Mouse (Mus musculus): Measurements from ENCODE around the gene Gm28042. TPM values are rescaled to one million over a fixed set of nuclear protein-coding genes. Genes with fewer than 3 reads are reported as not detected.
A peak's percentile ranks its signal among the peaks of the same experiment; 100 is the strongest.

Gene Gm28042
- 1 to 10 TPM in 1 of 2 experiments, under 1 TPM in 1; 0.43 to 1.6 TPM for total RNA-seq (2021)

DNA sequence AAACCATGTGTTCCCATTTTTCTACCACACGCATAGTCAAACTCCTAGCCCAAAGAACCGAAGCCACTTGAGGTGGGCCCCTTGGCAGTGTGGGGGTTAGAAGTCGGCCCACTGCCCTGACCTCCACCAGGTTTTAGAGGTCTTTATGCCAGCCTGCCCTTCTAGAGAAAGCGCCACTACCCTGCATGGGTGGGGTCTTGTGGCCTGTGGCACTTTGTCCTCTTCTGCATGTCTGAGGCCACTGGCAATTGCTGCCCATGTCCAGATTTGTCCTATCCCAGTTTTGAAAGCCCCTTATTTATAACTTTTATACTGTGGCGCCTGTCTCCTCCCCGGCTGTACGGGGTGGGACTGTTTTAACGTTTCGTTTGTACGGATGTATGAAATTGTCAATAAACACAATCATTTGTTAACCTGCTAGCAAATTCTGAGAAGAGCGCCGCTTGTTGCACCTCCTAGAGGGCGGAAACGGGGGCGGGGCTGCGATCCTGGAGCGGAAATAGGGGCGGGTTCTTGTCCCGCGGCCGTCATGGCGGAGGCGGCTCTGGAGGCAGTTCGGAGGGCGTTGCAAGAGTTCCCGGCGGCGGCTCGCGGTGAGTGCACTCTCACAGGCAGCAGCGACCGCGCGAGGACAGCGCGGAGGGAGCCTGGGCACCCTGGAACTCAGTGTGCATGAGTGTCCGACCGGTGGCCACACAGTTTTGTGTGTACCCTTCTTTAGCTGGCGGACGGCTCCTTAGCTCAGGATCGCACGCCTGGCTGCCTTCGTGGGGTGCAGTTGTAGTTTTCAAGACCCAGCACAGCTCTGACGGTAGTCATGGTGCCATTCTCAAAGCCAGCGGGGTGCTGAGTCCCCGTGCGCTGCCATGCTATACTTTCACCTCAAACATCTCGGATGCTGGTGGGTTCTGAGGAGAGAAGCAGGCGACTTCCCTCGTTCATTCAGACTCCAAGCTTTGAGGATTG, at the start of gene Gm28042, which contains the start of gene Jmjd7:
TSS of gene Gm28042 (plus strand) at position 510 of the 966 bp plus-strand sequence.
TSS of gene Jmjd7 (plus strand) at position 500 of the 966 bp plus-strand sequence.
- peak; percentile 95 for DNase-seq

- DNase-seq: no peak
Observed at GRCm38 (mm10) chr2:119980343-119980986, 46.8 kb upstream of the Gm28042 start.

- no peak for DNase-seq
Observed at GRCm38 (mm10) chr2:119981631-119982030, 45.7 kb upstream of the Gm28042 start.

GRCm38 (mm10) chr2:119985871-119986270, 41.4 kb upstream of the Gm28042 start:
- no peak for DNase-seq

GRCm38 (mm10) chr2:119986369-119986768, 40.9 kb upstream of the Gm28042 start:
- DNase-seq: peak; percentile 25

DNA sequence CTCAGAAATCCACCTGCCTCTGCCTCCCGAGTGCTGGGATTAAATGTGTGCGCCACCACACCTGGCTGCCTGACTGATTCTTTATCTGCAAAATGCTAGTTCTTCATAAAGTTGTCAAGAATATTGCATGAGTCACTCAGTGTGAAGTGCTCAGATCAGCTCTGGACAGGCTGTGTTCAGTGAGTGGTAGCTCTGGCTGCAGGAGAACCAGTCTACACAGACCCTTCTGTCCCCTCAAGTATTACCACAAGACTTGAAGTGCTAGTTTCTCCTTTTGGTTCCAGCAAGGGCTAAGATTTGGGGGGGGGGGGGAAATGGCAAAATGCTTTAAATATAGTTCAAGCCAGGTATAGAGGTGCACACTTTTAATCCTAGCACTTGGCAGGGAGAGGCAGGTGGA, 39.9 kb upstream of the Gm28042 start:
- DNase-seq: no peak

DNA sequence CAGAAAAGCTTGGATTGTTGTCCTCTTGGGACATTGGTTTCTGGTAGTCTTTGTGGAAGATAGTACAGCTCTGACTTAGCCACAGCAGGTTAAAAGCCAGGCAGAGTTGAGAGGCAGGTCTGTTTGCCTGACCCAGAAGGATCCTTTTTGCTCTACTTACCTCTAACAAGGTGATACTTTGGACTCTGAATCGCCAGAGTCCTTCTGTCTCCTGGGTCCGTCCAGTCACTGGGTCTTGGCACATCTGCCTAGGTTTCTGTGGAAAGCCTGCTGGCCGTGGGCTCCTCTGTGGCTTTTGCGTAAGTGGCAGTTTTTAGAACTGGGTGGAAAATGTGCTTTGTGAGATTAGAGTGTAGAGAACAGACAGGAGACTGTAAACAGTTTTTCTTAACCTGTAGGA, 38.3 kb upstream of the Gm28042 start:
- DNase-seq: no peak

- no peak for DNase-seq
Observed at GRCm38 (mm10) chr2:119990881-119991280, 36.4 kb upstream of the Gm28042 start.

DNA sequence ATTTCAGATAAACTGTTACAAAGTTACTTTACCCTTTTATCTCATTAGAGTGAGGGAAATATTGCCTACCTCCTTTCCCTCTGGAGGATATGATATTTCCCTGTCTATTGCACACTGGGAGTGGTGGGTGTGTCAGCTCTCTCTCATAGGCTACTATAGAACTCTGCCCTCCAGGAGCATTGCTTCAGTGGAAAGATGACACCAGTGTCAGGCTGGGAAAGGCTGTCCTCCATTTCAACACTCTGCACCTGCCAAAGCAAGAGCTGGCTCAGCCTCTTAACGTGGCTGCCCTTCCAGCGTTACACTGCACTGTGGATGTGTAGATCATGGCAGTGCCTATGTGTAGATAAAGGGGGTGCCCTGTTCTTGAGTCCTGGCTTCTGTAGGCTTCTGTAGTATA, 34.9 kb upstream of the Gm28042 start:
- DNase-seq: no peak

- no peak for DNase-seq
Observed at GRCm38 (mm10) chr2:119993515-119993914, 33.8 kb upstream of the Gm28042 start.

DNA sequence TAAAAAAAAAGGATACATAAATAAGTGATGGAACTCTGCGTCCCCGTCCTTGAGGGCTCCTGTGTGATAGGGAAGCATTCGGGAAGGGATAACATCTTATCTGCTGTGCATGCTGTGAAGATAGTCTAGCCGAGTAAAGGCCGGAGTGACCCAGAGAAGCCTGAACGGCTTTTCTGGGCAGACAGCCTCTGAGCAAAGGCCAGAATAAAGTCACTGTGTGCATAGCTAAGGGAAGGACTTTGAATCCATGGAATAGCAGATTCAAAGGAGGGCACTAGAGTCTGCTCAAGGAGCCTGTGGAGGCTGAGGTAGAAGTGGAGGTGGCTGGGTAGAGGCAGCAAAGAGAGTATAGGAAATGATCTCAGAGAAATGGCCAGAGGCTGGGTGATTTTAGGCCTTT, 32.5 kb upstream of the Gm28042 start:
- no peak for DNase-seq

DNA sequence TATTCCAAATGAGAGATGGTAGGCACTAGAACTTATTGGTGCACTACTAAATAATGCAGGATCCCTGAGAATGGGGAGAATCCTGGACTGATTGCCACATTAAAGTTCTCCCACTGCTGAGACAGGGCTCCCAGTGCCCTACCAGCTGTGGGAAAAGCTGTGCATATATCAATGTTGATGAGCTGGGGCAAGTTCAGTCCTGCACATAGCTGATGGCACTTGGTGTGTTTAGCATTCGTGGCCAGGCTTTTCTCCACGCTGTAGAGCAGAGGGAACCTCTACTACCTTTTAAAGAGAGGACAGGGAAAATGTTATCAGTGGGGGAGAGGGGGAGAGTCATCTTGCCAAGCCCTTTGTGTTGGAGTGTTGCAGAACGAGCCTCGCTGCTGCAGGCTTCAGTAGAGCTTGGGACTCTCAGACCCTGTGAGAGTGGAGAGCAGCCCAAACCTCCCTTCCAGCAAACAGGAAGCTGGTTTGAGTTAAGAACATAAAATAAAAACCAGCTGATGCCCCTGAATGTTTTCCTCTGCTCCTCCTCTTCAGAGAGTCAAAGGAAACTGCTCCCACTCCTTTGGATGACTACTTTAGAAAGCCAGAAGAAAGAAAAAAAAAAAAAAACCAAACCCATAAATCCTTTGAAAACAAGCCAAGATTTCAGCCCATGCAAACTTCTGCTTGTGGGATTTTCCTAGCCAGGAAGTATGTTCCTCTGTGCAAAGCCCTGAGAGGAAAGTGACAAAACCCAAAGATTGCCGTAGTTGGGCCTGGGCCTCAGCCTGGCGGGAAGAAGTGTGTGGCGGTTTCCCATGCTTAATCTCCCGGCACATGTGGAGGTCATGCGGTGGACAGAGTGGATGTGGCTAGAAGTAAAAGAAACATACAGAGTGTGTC, 31.7 kb upstream of the Gm28042 start:
- peak; percentile 49 for DNase-seq

DNA sequence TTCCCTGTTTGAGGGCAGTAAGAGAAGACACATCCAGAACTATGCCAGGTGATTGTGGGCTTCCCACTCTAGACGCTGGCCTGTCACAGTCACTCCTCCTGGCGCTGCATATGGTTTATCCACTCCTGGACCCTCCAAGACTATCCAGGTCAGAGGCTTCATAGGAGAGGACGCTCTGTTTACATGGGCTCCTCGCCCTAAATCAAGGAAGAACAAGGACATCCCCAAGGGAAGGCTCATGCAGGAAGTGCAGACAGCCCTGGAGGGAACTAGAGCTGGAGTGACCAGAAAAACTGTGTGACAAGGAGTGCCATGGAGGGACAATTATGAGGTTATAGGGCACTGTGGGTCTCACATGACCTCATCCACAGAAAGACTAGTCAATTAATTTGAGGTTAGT, 29.9 kb upstream of the Gm28042 start:
- DNase-seq: no peak

DNA sequence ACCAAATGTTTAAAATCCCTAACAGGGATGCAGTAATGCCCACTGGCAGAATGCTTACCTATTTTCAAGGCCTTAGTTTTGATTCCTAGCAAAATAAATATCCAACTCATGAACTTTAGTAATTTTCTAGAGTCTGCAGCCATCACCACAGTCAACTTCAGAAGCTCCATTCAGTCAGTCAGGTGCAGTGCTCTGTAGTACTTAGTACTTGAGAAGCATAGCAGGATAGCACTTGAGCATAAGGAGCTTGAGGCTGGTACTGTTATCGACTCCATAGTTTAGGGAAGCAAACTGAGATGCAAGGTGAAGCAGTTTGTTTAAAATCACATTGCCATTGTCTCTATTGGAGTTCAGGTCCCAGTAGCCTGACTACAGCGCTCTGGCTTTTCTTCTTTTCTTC, 27.6 kb upstream of the Gm28042 start:
- DNase-seq: no peak

DNA sequence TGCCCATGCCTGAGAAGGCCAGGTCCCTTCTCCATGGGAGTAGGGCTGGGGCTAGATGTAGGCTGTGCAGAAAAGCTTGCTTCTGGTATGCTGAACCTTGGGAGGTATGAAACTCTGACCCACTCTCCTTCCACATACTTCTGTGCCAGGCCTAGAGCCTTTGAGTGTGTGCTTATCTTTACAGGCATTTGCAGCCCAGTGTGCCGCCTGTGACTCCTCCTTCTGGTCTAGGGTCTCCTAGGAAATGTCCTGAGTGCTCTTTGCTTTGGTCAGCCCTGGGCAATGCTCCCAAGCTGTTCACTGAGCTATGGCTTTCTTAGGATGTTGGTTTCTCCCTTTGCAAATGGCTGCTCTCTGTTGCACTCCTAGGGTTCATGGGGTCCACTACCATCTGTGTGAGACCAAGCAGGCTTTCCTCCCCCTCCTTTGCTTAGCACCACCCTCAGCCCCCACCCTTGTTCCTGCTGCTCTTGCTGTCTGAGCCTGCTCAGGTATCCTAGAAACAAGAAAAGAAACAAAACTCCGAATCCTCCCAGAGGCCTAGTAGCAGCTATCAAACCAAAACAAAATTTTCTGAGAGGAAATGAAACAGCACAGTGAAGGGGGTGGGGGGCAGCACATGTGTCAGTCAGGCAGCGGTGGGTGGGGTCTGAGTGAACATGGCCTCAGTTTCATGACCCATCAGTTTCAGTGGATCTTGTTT, 26.3 kb upstream of the Gm28042 start:
- no peak for DNase-seq

DNA sequence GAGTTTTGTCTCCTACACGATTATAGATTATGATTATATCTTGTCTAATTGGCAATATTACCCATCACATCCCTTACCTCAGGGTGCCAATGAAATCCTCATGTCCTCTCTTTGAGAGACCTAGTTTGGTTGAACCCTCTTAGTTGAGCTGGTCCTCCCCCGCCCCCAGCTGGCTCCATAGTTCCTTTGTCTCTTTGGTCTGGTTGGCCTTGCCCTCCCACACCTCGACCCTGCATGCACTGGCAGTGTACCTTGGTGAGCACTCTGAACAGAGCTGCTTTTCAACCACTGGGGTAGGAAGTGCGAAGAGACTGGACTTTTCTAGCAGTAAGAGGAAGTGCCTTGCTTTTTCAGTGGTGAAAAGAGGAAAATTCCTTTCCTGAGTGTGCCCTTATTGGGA, 25.3 kb upstream of the Gm28042 start:
- DNase-seq: no peak

DNA sequence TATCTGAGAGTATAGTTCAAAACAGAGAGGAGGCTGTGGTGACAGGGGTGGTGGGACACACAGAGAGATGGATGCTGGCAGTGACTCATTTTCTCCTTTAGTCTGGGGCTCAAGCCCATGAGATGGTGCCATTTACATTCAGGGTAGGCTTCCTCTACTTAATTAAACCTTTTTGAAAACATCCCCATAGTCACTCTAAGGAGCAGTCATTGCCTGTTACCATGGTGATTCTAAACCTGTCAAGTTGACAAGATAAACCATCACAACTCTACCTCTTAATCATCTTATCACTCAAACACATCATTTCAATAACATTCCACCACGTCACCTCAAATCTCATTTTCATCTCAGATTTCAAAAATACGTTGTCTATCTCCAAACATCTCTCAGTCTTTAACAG, 23.3 kb upstream of the Gm28042 start:
- no peak for DNase-seq

DNA sequence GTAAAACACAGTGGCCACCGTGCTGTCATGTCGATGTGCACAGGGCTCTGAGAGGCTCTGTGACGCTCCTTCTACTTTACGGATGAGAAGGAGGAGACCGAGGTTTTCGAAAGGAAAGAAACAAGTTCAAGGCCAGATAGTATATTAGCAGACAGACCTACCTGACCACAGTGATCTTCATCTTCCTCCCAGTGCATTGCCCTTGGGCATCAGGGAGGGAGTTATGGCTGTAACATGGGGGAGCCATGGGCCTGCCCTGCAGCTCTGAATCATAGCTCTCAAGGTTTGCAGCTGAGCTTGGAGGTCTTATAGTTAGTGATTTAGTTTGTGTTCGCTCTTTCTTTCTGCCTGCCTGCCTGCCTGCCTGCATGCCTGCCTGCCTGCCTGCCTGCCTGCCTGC, 20.6 kb upstream of the Gm28042 start:
- no peak for DNase-seq

DNA sequence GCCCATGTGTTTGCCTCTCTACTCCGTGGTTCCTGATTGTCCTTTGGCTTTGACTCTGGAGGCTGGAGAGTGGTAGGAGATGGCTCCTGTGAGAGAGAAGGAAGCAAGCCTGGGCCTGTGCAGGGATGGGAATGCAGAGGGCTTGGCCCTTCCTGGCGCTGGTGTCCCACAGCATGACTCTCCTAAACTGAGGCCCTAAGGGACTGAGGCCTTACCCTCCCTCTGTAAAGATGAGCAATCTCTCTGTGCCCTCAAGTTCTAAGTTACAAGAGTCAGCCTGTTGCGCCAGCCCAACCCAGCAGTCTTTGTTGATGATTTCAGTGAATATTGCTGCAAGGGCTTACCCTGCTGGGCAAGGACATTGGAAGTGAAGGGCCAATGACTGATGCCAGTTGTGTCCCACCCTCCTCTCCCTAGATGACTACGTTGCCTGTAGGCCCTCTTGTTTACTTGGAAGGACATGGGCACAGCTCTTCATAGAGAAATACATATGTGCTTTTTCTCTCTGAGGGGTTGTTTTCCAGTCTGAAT, 19.5 kb upstream of the Gm28042 start:
- DNase-seq: no peak

DNA sequence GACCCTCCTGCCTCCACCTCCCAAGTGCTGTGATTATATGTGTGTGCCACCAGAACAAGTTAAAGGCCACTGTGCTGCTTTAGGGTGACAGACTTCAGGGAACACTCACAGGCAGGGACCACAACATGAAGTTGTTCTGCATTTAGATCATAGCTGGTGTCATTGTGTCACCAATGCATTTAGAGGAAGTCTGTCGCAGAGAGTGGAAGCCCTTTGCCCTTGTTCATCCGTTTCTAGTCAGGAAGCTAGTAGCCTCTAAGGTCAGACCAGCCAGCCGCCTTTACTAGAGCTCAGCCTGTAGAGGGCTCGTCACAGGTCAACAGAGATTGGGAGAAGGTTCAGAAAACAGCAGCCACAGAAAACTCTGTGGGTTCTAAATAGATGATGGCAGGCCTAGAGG, 18.6 kb upstream of the Gm28042 start:
- DNase-seq: no peak

DNA sequence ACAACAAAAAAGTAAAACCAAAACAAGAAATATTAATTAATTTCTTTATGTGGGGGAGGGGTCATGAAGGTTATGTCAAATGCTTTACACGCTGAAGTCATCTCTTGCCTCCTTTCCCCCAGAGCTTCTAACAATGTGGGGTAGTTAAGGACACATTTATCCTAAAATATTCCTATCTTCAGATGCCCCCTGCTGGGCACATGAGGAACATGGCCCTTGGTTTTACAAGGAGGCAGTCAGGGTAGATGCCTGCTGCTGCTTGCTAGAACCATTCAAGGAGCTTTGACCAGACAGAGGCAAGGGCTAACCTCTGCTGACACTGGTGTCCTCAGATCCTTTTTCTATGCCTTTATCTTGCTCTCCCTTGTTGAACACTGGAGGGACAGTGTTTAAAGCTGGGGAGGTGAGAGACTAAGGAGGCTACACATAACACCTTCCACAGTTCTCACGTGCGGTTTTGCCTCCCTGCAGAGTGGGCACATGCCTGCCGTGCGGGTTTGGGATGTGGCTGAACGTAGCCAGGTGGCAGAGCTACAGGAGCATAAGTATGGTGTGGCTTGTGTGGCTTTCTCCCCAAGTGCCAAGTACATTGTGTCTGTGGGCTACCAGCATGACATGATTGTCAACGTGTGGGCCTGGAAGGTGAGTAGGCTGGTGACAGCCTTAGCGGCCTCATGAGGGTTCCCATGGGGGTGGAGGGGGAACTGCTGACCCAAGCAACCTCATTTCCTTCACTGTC, 15.7 kb upstream of the Gm28042 start:
- peak; percentile 71 for DNase-seq

All from heart, postnatal 4 days (tissue).